Mouse (Mus musculus) small intestine, adult 2 months (tissue): ENCODE data around the gene Retn.

Experiments used
- CTCF ChIP-seq: fragments of 200-500 bp; IDR thresholded peaks from 2 replicates; pipeline ENCODE4 v1.5.1; 2012; ENCODE audit warnings: low read depth, mild to moderate bottlenecking, control low read depth, inconsistent platforms, low read length, moderate library complexity, mixed read lengths; ENCODE audit not compliant: insufficient replicate concordance, insufficient read length; ENCODE audit errors: extremely low read depth
- POLR2A ChIP-seq: fragments of 200-500 bp; IDR thresholded peaks from 2 replicates; pipeline ENCODE4 v1.6.1; 2012; ENCODE audit warnings: low read depth, mild to moderate bottlenecking, control low read depth, inconsistent platforms, low read length, moderate library complexity

DNA sequence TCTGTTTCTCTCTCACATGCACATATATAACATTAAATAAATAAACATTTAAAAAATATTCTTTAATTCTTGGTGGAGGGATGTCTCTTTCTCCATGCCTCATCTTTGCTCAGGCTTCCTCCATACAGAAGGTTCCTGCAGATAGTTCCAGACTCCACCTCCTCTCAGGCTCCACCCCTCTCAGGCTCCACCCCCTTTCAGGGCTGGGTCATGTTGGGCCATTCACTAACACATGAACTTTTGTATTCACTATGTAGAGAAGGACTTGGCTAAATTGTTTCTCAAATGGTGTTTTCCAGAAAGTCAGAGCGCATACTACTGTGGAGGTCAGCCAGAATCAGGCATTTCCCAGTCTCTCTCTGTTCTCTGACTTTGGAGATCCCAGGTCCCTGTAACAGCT lies 45.9 kb downstream of the Retn start:
- TF ChIP-seq CTCF, result no peak
- no peak for TF ChIP-seq POLR2A
